Mouse (Mus musculus) testis, postnatal 14 days (tissue): ENCODE measurements around the gene Arl15.

Experiments
- DNase-seq: peaks from one replicate; pipeline ENCODE4 v3.0.0; 2021; ENCODE audit warnings: low spot score

The Arl15 gene

GRCm38 (mm10) chr13:113986864-113987562 lies 192.7 kb downstream of the Arl15 start:
- no peak for DNase-seq

DNA sequence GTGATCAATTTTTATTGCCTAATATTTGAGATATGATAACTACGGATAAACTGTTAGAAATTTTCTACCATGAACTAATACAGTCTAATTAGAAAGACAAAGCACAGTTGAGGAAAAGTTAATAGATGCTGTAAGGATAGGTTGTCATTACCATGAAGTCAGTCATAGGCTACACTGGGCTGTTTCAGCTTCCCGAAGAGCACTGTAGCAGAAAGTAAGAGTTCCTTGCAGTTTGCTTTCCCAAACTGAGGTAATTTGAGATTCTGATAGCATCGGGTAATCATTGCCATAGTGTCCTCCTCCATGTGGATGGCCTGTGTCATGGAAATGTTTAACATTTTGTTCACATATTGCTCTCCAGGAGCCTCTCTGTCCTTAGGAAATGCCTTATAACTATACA lies 195.9 kb downstream of the Arl15 start:
- no peak for DNase-seq

DNA sequence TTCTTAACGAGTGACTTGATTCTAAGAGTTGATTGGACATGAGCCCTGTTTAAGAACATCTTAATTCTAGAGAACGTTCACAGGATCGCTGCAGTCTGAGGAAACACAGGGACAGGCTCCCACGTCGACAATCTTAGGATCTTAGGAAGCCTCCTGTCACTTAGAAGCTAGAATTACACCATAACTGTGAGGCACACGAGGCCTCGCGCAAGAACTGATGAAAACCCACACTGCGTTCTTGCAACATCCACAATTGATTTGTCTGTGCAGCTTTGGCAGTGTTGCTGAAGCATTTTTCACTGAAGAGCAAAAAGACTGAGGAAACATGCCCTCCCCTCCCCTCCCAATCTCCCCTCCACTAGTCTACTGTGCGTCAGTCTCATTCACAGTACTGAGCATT lies 196.4 kb downstream of the Arl15 start:
- no peak for DNase-seq

DNA sequence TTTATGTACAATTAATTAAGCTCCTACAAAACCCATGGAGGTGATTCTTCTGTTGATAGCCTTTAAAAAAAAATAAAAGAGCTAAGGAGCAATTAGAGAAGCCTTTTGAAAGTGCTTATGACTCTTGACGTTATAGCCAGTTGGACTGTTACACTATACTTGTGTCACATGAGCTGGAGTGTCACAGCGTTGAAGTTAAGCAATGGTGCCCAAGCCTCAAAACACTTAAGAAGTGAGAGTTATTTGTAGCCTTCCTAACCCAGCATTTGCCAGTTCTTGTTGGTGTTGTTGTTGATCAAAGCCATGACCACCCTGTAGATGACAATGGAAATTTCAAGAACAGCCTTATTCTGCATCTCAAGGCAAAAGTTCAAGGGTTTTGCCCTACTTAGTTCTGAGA lies 198.8 kb downstream of the Arl15 start:
- no peak for DNase-seq

- no peak for DNase-seq
Measured at GRCm38 (mm10) chr13:113994586-113994985, 200.3 kb downstream of the Arl15 start.

GRCm38 (mm10) chr13:113995490-113996236 lies 201.4 kb downstream of the Arl15 start:
- DNase-seq: no peak

DNA sequence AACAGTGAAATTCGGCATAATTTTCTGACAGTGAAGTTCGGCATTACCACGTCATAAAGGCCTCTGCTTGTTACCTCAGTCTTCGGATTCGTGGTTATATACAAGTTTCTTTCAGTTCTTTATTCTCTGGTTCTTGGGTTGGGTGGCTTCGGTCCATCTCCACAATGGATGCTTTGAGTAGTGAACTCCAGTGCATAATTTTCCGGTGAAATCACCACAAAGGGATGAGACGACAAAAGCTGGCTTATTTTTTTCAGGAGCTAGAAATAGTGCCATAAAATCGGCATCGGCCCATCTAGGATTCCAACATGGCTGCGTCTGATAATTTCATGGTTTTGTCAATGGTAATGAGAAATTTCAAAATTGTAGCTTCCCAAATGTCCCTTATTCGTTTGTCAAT lies 204.5 kb downstream of the Arl15 start:
- DNase-seq: no peak

DNA sequence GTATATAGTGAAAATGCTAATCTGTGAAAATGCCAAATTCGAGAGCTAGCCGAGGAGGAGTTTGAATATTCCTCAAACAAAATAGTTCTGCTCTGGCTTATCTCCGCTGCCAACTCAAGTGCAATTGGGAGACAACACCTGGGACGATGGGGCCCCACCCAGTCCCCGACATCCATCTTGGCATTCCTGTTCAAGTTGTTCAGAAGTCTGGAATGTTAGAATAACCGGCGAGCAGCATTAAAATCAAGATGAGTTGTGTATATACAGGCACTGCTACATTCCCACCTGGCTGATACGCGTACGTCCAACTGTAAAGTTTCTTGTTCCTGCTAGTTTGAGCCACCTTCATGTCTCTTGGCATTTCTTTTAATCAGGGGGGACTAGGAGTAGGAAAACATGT lies 209.2 kb downstream of the Arl15 start:
- DNase-seq: no peak

DNA sequence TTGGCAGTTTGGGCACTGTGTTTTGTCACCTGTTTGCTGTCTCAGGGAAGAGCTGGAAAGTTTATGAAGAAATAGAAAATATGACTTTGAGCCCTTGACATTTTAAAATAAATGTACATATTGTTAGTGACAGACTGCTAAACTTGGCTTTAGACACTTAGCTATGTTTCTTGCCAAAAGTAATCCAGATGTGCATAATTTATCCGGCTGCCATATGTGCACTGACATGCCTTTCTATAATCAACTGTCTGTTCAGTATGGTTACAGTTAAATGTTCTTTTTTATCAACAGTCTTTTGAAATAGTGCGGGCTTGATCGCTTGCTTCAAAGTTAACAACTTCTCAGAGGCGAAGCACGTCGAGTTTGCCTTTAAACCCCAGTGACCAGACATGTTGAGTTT lies 209.9 kb downstream of the Arl15 start:
- DNase-seq: no peak

DNA sequence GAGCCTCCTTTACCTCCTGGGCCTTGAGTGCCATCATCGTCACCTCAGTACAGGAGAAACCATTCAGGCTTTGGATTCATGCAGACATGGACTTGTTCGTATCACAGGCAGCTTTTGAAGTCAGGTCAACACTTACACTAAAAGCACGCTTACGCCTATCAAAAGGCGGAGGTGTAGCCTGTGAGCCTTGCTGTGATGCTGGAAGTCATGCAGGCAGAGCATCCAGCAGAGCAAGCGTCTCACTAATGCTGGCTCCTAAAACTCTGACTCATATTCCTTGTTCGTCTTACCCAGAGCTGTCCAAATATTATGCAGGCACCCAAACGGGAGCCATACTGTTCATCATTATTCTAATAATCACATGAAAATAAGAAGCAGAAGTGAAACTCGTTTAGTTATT lies 215.5 kb downstream of the Arl15 start:
- no peak for DNase-seq

DNA sequence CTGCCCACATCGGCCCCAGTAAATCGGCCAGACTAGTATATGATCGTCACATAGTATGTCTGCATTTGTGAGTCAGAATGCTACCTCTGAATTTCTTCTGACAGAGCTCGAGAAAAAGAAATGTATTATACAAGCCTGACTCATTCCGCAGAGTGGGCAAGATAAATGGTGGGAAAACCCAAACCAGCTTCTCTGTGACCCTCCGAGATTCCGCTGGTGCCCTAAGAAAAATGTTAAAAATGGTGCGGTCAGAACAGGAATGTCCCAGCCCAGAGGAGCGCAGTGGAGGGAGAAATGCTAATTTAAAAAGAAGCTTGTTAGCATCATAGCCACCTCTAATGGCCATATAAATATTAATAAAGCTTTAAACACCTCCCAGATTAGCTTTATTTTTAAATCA lies 216.2 kb downstream of the Arl15 start:
- no peak for DNase-seq

GRCm38 (mm10) chr13:114011019-114011418 lies 216.7 kb downstream of the Arl15 start:
- DNase-seq: no peak

DNA sequence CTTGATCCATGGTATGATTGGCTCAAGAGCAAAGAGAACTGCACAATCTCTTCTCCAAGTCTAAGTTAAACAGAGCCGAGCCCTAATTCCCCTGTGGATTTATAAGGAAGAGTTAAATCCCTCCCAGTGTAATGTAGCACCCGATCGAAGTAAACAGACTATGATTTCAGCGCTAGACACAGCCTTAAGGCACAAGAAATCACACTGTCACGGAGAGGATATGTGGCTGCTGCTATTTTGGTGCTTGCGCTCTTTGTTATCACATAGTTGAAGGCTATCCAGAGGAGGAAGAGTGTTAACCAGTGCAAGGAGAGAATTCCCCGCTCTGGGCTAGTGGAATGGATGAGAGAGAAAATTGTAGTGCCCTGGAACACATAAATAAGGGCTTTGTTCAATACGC lies 223.6 kb downstream of the Arl15 start:
- no peak for DNase-seq

- no peak for DNase-seq
Measured at GRCm38 (mm10) chr13:114023541-114023940, 229.2 kb downstream of the Arl15 start.

- no peak for DNase-seq
Measured at GRCm38 (mm10) chr13:114026306-114026705, 232.0 kb downstream of the Arl15 start.

GRCm38 (mm10) chr13:114026751-114027150 lies 232.4 kb downstream of the Arl15 start:
- no peak for DNase-seq

- no peak for DNase-seq
Measured at GRCm38 (mm10) chr13:114048071-114048470, 253.8 kb downstream of the Arl15 start.

GRCm38 (mm10) chr13:114048688-114049087 lies 254.4 kb downstream of the Arl15 start:
- no peak for DNase-seq

DNA sequence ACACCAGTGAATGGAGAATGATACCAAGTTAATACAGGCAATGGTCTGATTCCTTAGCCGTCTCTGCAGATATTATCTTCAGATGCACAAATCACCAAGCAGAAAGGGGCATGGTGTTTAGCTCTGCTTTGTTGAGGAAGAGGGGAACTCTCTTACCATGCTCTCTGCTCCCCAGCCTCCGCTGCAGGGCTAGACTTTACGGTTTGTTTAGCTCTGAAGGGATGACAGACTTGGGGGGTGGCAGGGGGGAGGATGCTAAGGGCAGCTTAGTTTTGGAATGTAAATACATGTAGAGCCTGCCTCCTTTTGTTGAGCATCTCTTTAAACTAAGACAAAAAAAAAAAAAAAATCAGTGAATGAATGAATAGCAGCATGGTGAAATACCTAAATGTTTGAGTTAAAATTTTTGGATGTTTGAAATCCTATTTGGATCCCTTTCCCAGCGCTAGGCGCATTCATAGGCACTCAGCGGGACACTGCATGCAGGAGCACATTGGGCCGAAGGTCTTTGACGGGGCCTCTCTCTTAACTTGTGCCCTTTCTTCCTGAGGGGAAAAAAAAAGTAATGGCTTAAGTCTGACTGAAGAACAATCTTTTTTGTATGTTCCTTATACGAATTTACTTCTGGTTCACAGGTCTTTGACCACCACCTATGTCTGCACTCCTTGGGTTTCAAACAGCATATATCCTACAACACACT lies 257.0 kb downstream of the Arl15 start:
- no peak for DNase-seq

DNA sequence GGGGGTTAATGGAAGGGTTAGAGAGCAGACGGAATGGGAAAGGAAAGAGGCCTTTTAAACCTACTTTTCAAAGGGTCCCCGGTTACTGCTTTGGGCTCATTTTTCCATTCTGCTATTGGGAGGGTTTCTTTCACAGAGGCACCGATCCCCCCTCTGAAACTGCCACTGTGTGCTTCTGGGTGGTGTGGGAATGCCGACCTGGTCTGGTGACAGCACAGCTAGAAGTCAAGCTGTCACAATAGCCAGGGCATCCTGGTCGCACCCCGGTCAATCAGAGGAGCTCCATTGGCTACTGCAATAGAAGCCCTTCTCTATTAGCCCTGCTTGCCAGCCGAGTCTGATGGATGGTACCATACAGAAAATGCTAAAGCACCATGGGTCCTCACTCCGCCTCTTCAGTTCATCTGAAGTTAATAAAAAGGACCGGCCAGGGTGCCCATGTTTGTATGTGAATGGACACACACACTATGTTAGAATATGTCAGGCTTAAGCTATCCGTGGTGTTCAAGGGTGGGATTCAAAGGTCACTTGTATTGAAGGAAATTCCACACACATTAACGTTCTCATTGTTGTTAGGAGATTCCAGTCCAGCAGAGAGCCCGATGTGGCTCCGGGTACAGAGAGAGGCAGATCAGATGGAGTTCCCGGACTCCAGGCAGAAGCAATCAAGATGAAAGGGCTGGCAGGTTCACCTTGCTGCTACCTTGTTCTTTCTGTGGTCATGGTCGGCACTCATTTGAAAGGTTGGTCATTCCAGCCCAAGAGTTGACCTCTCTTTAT lies 258.3 kb downstream of the Arl15 start:
- DNase-seq: no peak

- DNase-seq: no peak
Measured at GRCm38 (mm10) chr13:114053261-114053660, 259.0 kb downstream of the Arl15 start.

DNA sequence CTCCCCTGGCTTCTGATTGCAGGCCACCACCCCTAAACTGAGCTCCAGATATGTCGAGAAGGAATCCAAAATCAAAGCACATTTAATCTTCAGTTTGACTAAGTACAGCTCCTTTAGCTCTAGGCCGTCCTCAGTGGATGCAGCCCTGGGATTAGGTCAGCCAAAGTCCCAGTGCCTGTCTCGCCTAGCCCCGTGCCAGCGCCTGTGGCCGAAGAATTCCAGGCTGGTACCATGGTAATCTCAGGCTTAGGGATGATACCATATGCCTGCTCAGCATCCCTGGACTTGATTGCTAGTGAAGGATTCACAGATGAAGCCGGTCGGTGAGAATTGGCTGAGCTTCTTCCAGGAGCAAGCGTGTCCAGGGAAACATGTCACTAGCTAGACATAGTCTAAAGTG lies 261.4 kb downstream of the Arl15 start:
- DNase-seq: no peak
